Mouse (Mus musculus): ENCODE data around the gene Srcin1. TPM values are rescaled to one million over a fixed set of nuclear protein-coding genes. Genes with fewer than 3 reads are reported as not detected.

Srcin1 gene
- total RNA-seq, 4 experiments from 2014 or later, result 212 to 220 (median 217) TPM

- DNase-seq (ENCODE audit: low spot score in 2 of 2), result no peak
Measured at GRCm38 (mm10) chr11:97534442-97535307, 41.3 kb downstream of the Srcin1 start.

- DNase-seq (ENCODE audit: low spot score in 2 of 2), result no peak
Measured at GRCm38 (mm10) chr11:97533653-97534052, 42.3 kb downstream of the Srcin1 start.

GRCm38 (mm10) chr11:97532950-97533582 lies 42.9 kb downstream of the Srcin1 start:
- no peak for DNase-seq (ENCODE audit: low spot score in 2 of 2)

- no peak for DNase-seq (ENCODE audit: low spot score in 2 of 2)
Measured at GRCm38 (mm10) chr11:97532354-97532753, 43.6 kb downstream of the Srcin1 start.

- peak; percentile 74 to 87 for DNase-seq (ENCODE audit: low spot score in 2 of 2)
Measured at GRCm38 (mm10) chr11:97531381-97532260, 44.4 kb downstream of the Srcin1 start.

- DNase-seq (ENCODE audit: low spot score in 2 of 2), result no peak
Measured at GRCm38 (mm10) chr11:97530961-97531360, 45.0 kb downstream of the Srcin1 start.

- no peak for DNase-seq (ENCODE audit: low spot score in 2 of 2)
Measured at GRCm38 (mm10) chr11:97530069-97530468, 45.9 kb downstream of the Srcin1 start.

- DNase-seq (ENCODE audit: low spot score in 2 of 2), result no peak
Measured at GRCm38 (mm10) chr11:97528282-97528808, 47.6 kb downstream of the Srcin1 start.

GRCm38 (mm10) chr11:97525313-97525712 lies 50.7 kb downstream of the Srcin1 start:
- DNase-seq (ENCODE audit: low spot score in 2 of 2), result no peak

GRCm38 (mm10) chr11:97524306-97524705 lies 51.7 kb downstream of the Srcin1 start:
- DNase-seq (ENCODE audit: low spot score in 2 of 2), result no peak

GRCm38 (mm10) chr11:97523827-97524261 lies 52.1 kb downstream of the Srcin1 start:
- DNase-seq (ENCODE audit: low spot score in 2 of 2), result no peak

GRCm38 (mm10) chr11:97523107-97523506 lies 52.9 kb downstream of the Srcin1 start:
- DNase-seq (ENCODE audit: low spot score in 2 of 2), result no peak

- no peak for DNase-seq (ENCODE audit: low spot score in 2 of 2)
Measured at GRCm38 (mm10) chr11:97521741-97522474, 54.1 kb downstream of the Srcin1 start.

- no peak for DNase-seq (ENCODE audit: low spot score in 2 of 2)
Measured at GRCm38 (mm10) chr11:97520541-97520940, 55.4 kb downstream of the Srcin1 start.

GRCm38 (mm10) chr11:97513066-97513465 lies 62.9 kb downstream of the Srcin1 start:
- DNase-seq (ENCODE audit: low spot score in 2 of 2), result no peak

- no peak for DNase-seq (ENCODE audit: low spot score in 2 of 2)
Measured at GRCm38 (mm10) chr11:97512511-97512910, 63.5 kb downstream of the Srcin1 start.

- no peak for DNase-seq (ENCODE audit: low spot score in 2 of 2)
Measured at GRCm38 (mm10) chr11:97511661-97512369, 64.2 kb downstream of the Srcin1 start.

GRCm38 (mm10) chr11:97510966-97511660 lies 64.9 kb downstream of the Srcin1 start:
- no peak for DNase-seq (ENCODE audit: low spot score in 2 of 2)

- no peak for DNase-seq (ENCODE audit: low spot score in 2 of 2)
Measured at GRCm38 (mm10) chr11:97509715-97510485, 66.1 kb downstream of the Srcin1 start.

All from layer of hippocampus, adult 8-10 months (tissue).